Mouse (Mus musculus) MEL (cell line): ENCODE measurements around the gene Chpt1.

Source experiments
- CTCF ChIP-seq, 3 experiments: IDR thresholded peaks in 2 of 3; conservative IDR thresholded peaks in 1 of 3; 2 replicates each; pipeline ENCODE4 v1.5.1; 2011 to 2012; ENCODE audit warnings: low read length in 3 of 3, low read depth in 2 of 3, mild to moderate bottlenecking in 2 of 3, improper control_type of control experiment in 1 of 3, inconsistent platforms in 1 of 3, mixed read lengths in 1 of 3, moderate library complexity in 1 of 3; ENCODE audit not compliant: control insufficient read depth in 1 of 3, insufficient read depth in 1 of 3, poor library complexity in 1 of 3, severe bottlenecking in 1 of 3
- ZNF384 ChIP-seq: IDR thresholded peaks from 2 replicates; pipeline ENCODE4 v1.6.1; 2012; ENCODE audit warnings: low read depth, mild to moderate bottlenecking, inconsistent platforms, low read length, improper control_type of control experiment

GRCm38 (mm10) chr10:88522795-88523194 is 18.9 kb upstream of the Chpt1 start:
- no peak for TF ChIP-seq ZNF384
- no peak for TF ChIP-seq CTCF (IDR thresholded peaks at IDR 0.05 in 2 of 3, conservative IDR thresholded peaks at IDR 0.05 in 1 of 3; ENCODE audit: control insufficient read depth in 1 of 3, insufficient read depth in 1 of 3, low read depth in 2 of 3, low read length in 3 of 3, poor library complexity in 1 of 3, severe bottlenecking in 1 of 3)
